Mouse (Mus musculus): ENCODE results near the gene Klf4. TPM values are rescaled to one million over a fixed set of nuclear protein-coding genes. Genes with fewer than 3 reads are reported as not detected.

Gene Klf4
- total and polyA plus RNA-seq, 3 experiments: 0.04 TPM; not detected in 2

GRCm38 (mm10) chr4:55534510-55534909 lies 2.2 kb upstream of the Klf4 start:
- Histone ChIP-seq H3K27me3 (ENCODE audit: insufficient read depth, low read length) (no peaks in the 10 kb centered on the region), H3K9me3 (replicated peaks) (peaks cover 48% of the 10 kb centered on the region), H3K36me3 (replicated peaks) (no peaks in the 10 kb centered on the region), H3K4me3 (ENCODE audit: low read depth, low read length) (no peak overlapping the region), H3K4me1 (ENCODE audit: insufficient read depth, low read depth, low read length) (no peaks in the 10 kb centered on the region)
- TF ChIP-seq GATA2 (IDR thresholded peaks at IDR 0.05; ENCODE audit: borderline replicate concordance, low read depth, low read length): no peak
- TF ChIP-seq POLR2AphosphoS5 (IDR thresholded peaks at IDR 0.05; ENCODE audit: insufficient replicate concordance, low read depth, low read length): no peak
- no peak for TF ChIP-seq GATA1 (IDR thresholded peaks at IDR 0.05; ENCODE audit: borderline replicate concordance, low read length)
- TF ChIP-seq CTCF (IDR thresholded peaks at IDR 0.05; ENCODE audit: low read depth, low read length): no peak
- TF ChIP-seq TAL1 (conservative IDR thresholded peaks at IDR 0.05; ENCODE audit: low read depth, low read length): no peak
- DNase-seq (ENCODE audit: low spot score) (no peak), ATAC-seq (ENCODE audit: extremely low read depth, insufficient number of reproducible peaks, low FRiP score, poor library complexity, severe bottlenecking) (no peak)

- Histone ChIP-seq H3K9me3 (replicated peaks) (peaks cover 50% of the 10 kb centered on the region), H3K36me3 (replicated peaks) (no peaks in the 10 kb centered on the region), H3K4me3 (ENCODE audit: low read depth, low read length) (no peak overlapping the region), H3K27me3 (ENCODE audit: insufficient read depth, low read length) (no peaks in the 10 kb centered on the region), H3K4me1 (ENCODE audit: insufficient read depth, low read depth, low read length) (no peaks in the 10 kb centered on the region)
- ATAC-seq (ENCODE audit: extremely low read depth, insufficient number of reproducible peaks, low FRiP score, poor library complexity, severe bottlenecking) (no peak), DNase-seq (ENCODE audit: low spot score) (no peak)
- TF ChIP-seq CTCF (IDR thresholded peaks at IDR 0.05; ENCODE audit: low read depth, low read length) (no peak), GATA2 (IDR thresholded peaks at IDR 0.05; ENCODE audit: borderline replicate concordance, low read depth, low read length) (no peak), GATA1 (IDR thresholded peaks at IDR 0.05; ENCODE audit: borderline replicate concordance, low read length) (no peak), TAL1 (conservative IDR thresholded peaks at IDR 0.05; ENCODE audit: low read depth, low read length) (no peak), POLR2AphosphoS5 (IDR thresholded peaks at IDR 0.05; ENCODE audit: insufficient replicate concordance, low read depth, low read length) (no peak)
Measured at GRCm38 (mm10) chr4:55533803-55534254, 1.6 kb upstream of the Klf4 start.

DNA sequence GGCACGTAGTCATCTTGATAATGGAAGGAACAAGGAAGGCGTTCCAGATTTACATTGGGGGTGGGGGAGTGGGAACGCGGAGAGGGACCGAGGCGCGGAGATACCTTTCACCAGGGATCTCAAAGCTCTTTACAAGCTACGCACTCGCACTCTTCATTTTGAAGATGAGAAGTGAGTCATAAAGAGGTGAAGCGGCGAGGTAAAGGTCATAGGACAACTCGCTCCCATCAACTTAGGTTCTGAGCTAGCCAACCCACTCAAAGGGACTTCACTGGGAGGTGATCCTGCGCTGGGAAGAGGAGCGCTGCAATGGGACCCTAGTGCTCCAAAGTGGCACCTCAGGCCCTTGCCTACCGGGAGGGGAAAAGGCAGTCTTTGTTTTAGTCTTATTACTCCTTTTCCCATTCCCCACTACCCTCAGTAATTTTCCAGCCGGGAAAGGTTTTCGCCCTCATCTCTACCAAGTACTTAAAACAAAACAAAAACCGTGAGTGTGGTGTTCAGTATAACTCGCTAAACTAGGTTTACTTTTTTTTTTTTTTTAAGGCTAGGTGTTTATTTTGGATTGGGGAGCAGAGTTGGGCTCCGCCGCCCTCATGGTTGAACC lies 1.0 kb upstream of the Klf4 start:
- Histone ChIP-seq H3K4me1 (ENCODE audit: insufficient read depth, low read depth, low read length) (no peaks in the 10 kb centered on the region), H3K4me3 (ENCODE audit: low read depth, low read length) (no peak overlapping the region), H3K36me3 (replicated peaks) (no peaks in the 10 kb centered on the region), H3K9me3 (replicated peaks) (peaks cover 50% of the 10 kb centered on the region), H3K27me3 (ENCODE audit: insufficient read depth, low read length) (no peaks in the 10 kb centered on the region)
- ATAC-seq (ENCODE audit: extremely low read depth, insufficient number of reproducible peaks, low FRiP score, poor library complexity, severe bottlenecking) (no peak), DNase-seq (ENCODE audit: low spot score) (no peak)
- TF ChIP-seq TAL1 (conservative IDR thresholded peaks at IDR 0.05; ENCODE audit: low read depth, low read length): no peak
- no peak for TF ChIP-seq CTCF (IDR thresholded peaks at IDR 0.05; ENCODE audit: low read depth, low read length)
- TF ChIP-seq POLR2AphosphoS5 (IDR thresholded peaks at IDR 0.05; ENCODE audit: insufficient replicate concordance, low read depth, low read length): no peak
- no peak for TF ChIP-seq GATA2 (IDR thresholded peaks at IDR 0.05; ENCODE audit: borderline replicate concordance, low read depth, low read length)
- TF ChIP-seq GATA1 (IDR thresholded peaks at IDR 0.05; ENCODE audit: borderline replicate concordance, low read length): no peak

DNA sequence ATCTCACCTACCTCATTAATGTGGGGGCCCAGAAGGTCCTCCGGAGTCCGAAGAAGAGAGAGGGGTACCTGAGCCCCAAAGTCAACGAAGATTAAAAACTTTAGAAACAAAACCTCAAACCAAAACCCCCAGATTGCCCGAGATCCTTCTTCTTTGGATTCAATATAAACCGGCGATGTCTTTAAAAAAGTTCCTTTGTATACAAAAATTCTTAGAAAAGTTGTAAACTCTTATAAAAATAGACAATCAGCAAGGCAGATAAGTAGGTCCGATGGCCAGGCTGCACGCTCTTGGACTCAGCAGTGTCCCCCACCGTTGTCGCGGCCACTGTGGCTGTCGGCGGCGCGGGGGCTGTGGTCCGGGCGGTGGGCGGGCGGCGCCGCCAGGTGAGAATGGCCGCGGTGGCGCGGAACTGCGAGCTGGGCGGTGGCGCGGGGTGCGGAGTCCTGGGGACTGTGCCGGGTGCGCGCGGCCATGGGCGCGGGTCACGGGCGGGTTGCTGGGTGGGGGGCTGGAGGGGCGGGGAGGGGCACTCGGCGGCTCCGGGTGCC lies 335 bp downstream of the Klf4 start:
- H3K4me1 ChIP-seq (ENCODE audit: insufficient read depth, low read depth, low read length): no peaks in the 10 kb centered on the region
- H3K36me3 ChIP-seq (replicated peaks): no peaks in the 10 kb centered on the region
- TF ChIP-seq POLR2AphosphoS5 (IDR thresholded peaks at IDR 0.05; ENCODE audit: insufficient replicate concordance, low read depth, low read length) (no peak), GATA2 (IDR thresholded peaks at IDR 0.05; ENCODE audit: borderline replicate concordance, low read depth, low read length) (no peak), GATA1 (IDR thresholded peaks at IDR 0.05; ENCODE audit: borderline replicate concordance, low read length) (no peak), CTCF (IDR thresholded peaks at IDR 0.05; ENCODE audit: low read depth, low read length) (no peak), TAL1 (conservative IDR thresholded peaks at IDR 0.05; ENCODE audit: low read depth, low read length) (no peak)
- no peaks in the 10 kb centered on the region for H3K27me3 ChIP-seq (ENCODE audit: insufficient read depth, low read length)
- DNase-seq (ENCODE audit: low spot score) (no peak), ATAC-seq (ENCODE audit: extremely low read depth, insufficient number of reproducible peaks, low FRiP score, poor library complexity, severe bottlenecking) (no peak)
- peaks cover 53% of the 10 kb centered on the region for H3K9me3 ChIP-seq (replicated peaks)
- no peak overlapping the region; the same call in 1 of the 2 replicates for H3K4me3 ChIP-seq (ENCODE audit: low read depth, low read length)

DNA sequence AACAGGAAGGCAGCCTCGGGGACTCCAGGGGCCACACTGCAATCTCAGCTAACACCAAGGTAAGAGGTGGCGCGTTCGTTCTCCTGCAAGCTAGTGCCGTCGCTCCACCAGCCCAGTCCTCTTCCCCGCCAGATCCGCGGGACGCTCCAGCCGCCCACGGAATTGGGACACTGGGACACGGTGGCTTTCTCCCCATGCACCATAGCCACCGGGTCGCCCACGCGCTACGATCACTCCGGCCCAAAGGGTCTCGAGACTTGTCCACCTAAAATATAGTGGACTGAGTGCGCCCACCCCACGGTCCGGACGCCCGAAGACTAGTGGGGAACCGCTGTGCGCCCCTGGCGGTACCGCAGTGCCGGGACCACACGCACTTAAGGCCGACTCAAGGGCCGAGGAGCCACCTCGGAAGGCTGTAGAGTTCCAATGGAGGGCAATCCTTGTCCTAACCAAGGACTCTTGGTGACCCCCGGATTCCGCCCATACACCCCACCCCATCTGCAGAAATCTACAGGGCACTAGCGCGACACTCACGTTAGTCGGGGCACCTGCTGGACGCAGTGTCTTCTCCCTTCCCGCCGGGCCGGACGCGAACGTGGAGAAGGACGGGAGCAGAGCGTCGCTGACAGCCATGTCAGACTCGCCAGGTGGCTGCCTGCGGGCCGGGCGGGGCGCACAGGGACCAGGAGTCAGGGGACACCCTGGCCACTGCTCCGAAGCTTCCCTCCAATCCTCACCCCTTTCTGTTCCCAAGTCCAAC lies 990 bp downstream of the Klf4 start:
- no peaks in the 10 kb centered on the region for H3K27me3 ChIP-seq (ENCODE audit: insufficient read depth, low read length)
- peak overlapping the region; percentile 45; the same call in 1 of the 2 replicates for H3K4me3 ChIP-seq (ENCODE audit: low read depth, low read length)
- no peaks in the 10 kb centered on the region for H3K36me3 ChIP-seq (replicated peaks)
- ATAC-seq (ENCODE audit: extremely low read depth, insufficient number of reproducible peaks, low FRiP score, poor library complexity, severe bottlenecking) (no peak), DNase-seq (ENCODE audit: low spot score) (no peak)
- TF ChIP-seq GATA2 (IDR thresholded peaks at IDR 0.05; ENCODE audit: borderline replicate concordance, low read depth, low read length) (no peak), GATA1 (IDR thresholded peaks at IDR 0.05; ENCODE audit: borderline replicate concordance, low read length) (no peak), TAL1 (conservative IDR thresholded peaks at IDR 0.05; ENCODE audit: low read depth, low read length) (no peak), POLR2AphosphoS5 (IDR thresholded peaks at IDR 0.05; ENCODE audit: insufficient replicate concordance, low read depth, low read length) (no peak), CTCF (IDR thresholded peaks at IDR 0.05; ENCODE audit: low read depth, low read length) (no peak)
- H3K4me1 ChIP-seq (ENCODE audit: insufficient read depth, low read depth, low read length): no peaks in the 10 kb centered on the region
- peaks cover 53% of the 10 kb centered on the region for H3K9me3 ChIP-seq (replicated peaks)

GRCm38 (mm10) chr4:55530731-55531095 lies 1.6 kb downstream of the Klf4 start:
- no peak for ATAC-seq (ENCODE audit: extremely low read depth, insufficient number of reproducible peaks, low FRiP score, poor library complexity, severe bottlenecking)
- TF ChIP-seq GATA2 (IDR thresholded peaks at IDR 0.05; ENCODE audit: borderline replicate concordance, low read depth, low read length): no peak
- Histone ChIP-seq H3K9me3 (replicated peaks) (peaks cover 52% of the 10 kb centered on the region), H3K4me1 (ENCODE audit: insufficient read depth, low read depth, low read length) (no peaks in the 10 kb centered on the region), H3K27me3 (ENCODE audit: insufficient read depth, low read length) (no peaks in the 10 kb centered on the region), H3K4me3 (ENCODE audit: low read depth, low read length) (no peak overlapping the region; the same call in 1 of the 2 replicates), H3K36me3 (replicated peaks) (no peaks in the 10 kb centered on the region)
- DNase-seq (ENCODE audit: low spot score): no peak
